Mouse (Mus musculus) megakaryocyte, embryonic 14.5 days (primary cell): ENCODE measurements around the gene Mc1r.

ENCODE experiments used
- FLI1 ChIP-seq: IDR thresholded peaks from 2 replicates; pipeline ENCODE4 v1.6.1; 2012; ENCODE audit warnings: low read length, inconsistent platforms, mixed read lengths
- GATA1 ChIP-seq: IDR thresholded peaks from 3 replicates; pipeline ENCODE4 v1.6.1; 2012; ENCODE audit warnings: mixed read lengths, low read length, inconsistent platforms, borderline replicate concordance

DNA sequence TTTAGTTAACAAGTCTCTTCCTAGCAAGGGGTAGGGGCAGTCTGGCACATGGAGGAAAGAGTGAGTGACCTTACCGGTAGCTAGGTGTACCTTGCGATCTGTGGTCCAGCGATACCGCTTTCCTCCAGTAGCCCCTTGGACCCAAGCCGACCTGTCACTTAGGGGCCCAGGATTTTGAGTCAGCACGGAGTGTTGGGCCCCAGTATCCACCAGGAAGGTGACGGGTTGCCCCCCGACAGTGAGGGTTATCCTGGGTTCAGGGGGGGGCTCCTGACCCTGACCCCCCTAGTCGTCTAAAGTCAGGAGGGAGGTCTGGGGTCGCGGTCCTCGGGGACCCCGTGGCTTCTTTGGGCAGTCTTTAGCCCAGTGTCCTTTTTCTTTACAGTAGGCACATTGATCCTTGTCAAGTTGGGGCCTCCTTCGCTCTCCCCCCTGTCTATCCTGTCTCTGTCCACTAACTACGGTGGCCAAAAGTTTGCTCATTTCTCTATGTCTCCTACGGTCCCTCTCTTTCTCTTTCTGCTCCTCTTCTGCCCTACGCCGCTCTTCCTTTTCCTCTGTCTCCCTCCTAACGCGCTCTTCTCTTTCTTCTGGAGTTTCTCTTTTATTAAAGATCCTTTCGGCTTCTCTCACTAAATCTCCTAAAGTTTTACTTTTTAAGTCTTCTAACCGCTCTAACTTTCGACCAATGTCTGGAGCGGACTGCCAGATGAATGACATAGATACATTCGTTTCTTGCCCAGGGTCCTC lies 24.9 kb downstream of the Mc1r start:
- no peak for TF ChIP-seq GATA1
- no peak for TF ChIP-seq FLI1
